Mouse (Mus musculus) heart, embryonic 15.5 days (tissue): ENCODE measurements around the gene 2410131K14Rik. TPM values are rescaled to one million over a fixed set of nuclear protein-coding genes. Genes with fewer than 3 reads are reported as not detected.

Source experiments
- ATAC-seq: fragments of 200-750 bp; cut with Nextera tagmentation; replicated peaks from 2 replicates; pipeline ENCODE4 v1.8.0; 2017; ENCODE audit warnings: low read depth, moderate TSS enrichment; ENCODE audit not compliant: insufficient number of reproducible peaks, insufficient read depth, low FRiP score
- H3K27ac ChIP-seq: fragments of 300-500 bp; sonication (generic); 2 replicates; pipeline ENCODE4 v1.5.1; 2015; ENCODE audit warnings: mild to moderate bottlenecking, inconsistent platforms
- H3K27me3 ChIP-seq: fragments of 300-500 bp; sonication (generic); 2 replicates; pipeline ENCODE4 v1.6.1; 2015; ENCODE audit warnings: inconsistent platforms
- H3K36me3 ChIP-seq: fragments of 300-500 bp; sonication (generic); 2 replicates; pipeline ENCODE4 v1.6.1; 2015; ENCODE audit warnings: mild to moderate bottlenecking, inconsistent platforms
- H3K4me1 ChIP-seq: fragments of 300-500 bp; sonication (generic); replicated peaks from 2 replicates; pipeline ENCODE4 v1.6.1; 2015; ENCODE audit warnings: inconsistent platforms
- H3K4me2 ChIP-seq: fragments of 300-500 bp; sonication (generic); 2 replicates; pipeline ENCODE4 v1.6.1; 2015; ENCODE audit warnings: inconsistent platforms, mild to moderate bottlenecking, moderate library complexity
- H3K4me3 ChIP-seq: fragments of 300-500 bp; sonication (generic); 2 replicates; pipeline ENCODE4 v1.5.1; 2015; ENCODE audit warnings: mild to moderate bottlenecking, inconsistent platforms
- H3K9ac ChIP-seq: fragments of 300-500 bp; sonication (generic); 2 replicates; pipeline ENCODE4 v1.6.1; 2015; ENCODE audit warnings: mild to moderate bottlenecking, inconsistent platforms
- H3K9me3 ChIP-seq: fragments of 300-500 bp; sonication (generic); replicated peaks from 2 replicates; pipeline ENCODE4 v1.6.1; 2016; ENCODE audit warnings: inconsistent platforms
- WGBS: fragments of 180-500 bp; shearing (Covaris S2); methylation state at CpG from one replicate; pipeline ENCODE4 v1.1.7; 2015; ENCODE audit warnings: mixed read lengths; 5-methylcytosine and 5-hydroxymethylcytosine counted together
- polyA plus RNA-seq: library from polyadenylated mRNA; unstranded; fragments of >200 nt; fragmentation: Nextera tagmentation; extraction: Ambion mirVana; gene quantifications from 2 replicates; pipeline ENCODE4 v1.2.1, GENCODE M21; 2015

2410131K14Rik gene
- polyA plus RNA-seq, 1 experiment from 2014 or later = 5.0 TPM

DNA sequence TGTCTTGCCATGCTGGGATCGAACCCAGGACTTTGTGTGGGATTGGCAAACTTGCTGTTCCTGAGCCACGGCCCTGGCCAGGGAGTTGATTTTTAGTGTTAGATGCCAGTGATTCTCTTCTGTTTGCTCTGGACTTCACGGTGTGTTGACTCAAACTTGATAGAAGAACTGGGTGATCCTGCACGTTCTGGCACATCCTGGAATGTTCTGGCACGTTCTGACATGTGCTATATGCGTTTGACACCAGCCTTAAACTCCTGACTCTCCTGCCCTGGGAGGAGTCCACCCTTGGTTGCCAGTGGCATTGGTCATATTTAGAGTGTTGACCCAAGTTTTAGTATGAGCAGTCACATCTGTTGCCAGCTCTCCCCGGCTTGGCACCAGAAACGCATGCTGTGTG is 17.4 kb downstream of the 2410131K14Rik start:
- H3K4me2 ChIP-seq = no peak overlapping the region
- peaks cover 33% of the 10 kb centered on the region for H3K36me3 ChIP-seq
- H3K4me3 ChIP-seq = no peak overlapping the region
- H3K4me1 ChIP-seq = peaks cover 12% of the 10 kb centered on the region
- H3K9me3 ChIP-seq = no peaks in the 10 kb centered on the region
- H3K27ac ChIP-seq = no peak overlapping the region
- WGBS = 86% methylated on average over 8 of the region's 8 CpGs
- no peak overlapping the region for H3K9ac ChIP-seq
- H3K27me3 ChIP-seq = peaks cover 10% of the 10 kb centered on the region
- ATAC-seq = no peak

DNA sequence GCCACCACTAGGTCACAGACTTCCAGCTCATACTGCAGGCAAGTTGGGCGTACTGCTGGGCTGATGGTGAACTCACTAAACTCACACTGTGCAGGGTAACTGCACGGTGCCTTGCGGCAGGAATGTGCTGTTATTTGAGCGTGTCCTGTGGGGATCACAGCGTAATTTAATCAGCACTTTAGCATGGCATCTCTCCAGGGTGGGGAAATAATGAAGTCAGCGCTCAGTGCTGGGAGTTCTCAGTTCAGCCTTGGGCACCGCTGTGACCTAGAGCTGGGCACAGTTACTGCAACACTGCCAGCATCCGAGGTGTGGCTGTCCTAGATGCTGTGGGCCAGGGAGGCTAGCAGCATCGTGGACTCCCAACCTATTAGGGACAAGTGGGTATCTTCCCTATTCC is 19.3 kb downstream of the 2410131K14Rik start:
- WGBS = 71% methylated on average over 9 of the region's 9 CpGs
- H3K4me2 ChIP-seq = no peak overlapping the region
- ATAC-seq = no peak
- H3K9me3 ChIP-seq = no peaks in the 10 kb centered on the region
- H3K9ac ChIP-seq = no peak overlapping the region
- no peak overlapping the region for H3K27ac ChIP-seq
- peaks cover 20% of the 10 kb centered on the region for H3K27me3 ChIP-seq
- peaks cover 13% of the 10 kb centered on the region for H3K4me1 ChIP-seq
- peaks cover 24% of the 10 kb centered on the region for H3K36me3 ChIP-seq
- H3K4me3 ChIP-seq = no peak overlapping the region

DNA sequence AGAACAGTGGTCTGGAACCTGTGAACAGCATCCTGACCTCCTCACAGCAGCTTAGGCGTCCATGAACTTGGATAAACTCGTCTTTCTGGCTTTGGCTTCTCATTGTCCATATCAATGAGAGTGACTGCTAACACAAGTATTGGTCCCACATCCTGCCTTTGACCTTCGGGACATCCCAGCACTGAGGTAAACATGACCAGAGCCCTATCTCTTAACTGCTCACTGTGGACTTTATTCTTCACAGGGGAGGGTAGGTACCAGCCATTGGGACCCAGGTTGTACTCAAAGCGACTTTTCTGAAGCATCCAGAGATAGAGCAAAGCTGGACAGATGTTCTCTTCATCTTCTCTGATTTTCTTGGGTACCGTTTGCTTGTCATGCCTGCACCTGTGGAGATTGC is 20.3 kb downstream of the 2410131K14Rik start:
- peaks cover 30% of the 10 kb centered on the region for H3K27me3 ChIP-seq
- H3K9ac ChIP-seq = no peak overlapping the region
- H3K36me3 ChIP-seq = peaks cover 20% of the 10 kb centered on the region
- H3K4me2 ChIP-seq = no peak overlapping the region
- 80% methylated on average over 5 of the region's 5 CpGs for WGBS
- H3K9me3 ChIP-seq = no peaks in the 10 kb centered on the region
- H3K27ac ChIP-seq = no peak overlapping the region
- no peak overlapping the region for H3K4me3 ChIP-seq
- H3K4me1 ChIP-seq = 0 out of 2 replicates have a peak, but pooled peaks cover 5% of the 10 kb centered on the region
- no peak for ATAC-seq

DNA sequence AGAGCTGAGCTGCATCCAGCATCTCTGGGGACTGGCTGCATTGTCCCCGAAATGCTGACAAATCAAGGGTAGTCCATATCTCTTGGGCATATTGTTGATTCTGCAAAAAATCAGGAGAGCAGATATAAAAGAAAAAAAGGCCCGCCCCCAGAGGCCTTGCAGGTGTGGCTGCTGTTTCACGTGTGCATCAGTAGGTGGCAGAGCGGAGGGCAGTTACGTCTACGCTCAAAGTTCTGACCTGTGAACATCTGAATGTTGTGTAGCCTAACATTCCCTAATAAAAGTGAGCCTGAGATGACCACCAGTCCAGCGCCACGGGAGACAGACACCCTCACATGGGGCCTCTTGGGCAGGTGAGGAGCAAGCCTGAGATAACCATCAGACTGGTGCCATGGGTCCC is 21.3 kb downstream of the 2410131K14Rik start:
- peaks cover 13% of the 10 kb centered on the region for H3K36me3 ChIP-seq
- H3K4me2 ChIP-seq = no peak overlapping the region
- peaks cover 39% of the 10 kb centered on the region for H3K27me3 ChIP-seq
- H3K4me3 ChIP-seq = no peak overlapping the region
- H3K4me1 ChIP-seq = 0 out of 2 replicates have a peak, but pooled peaks cover 5% of the 10 kb centered on the region
- 34% methylated on average over 8 of the region's 8 CpGs for WGBS
- no peaks in the 10 kb centered on the region for H3K9me3 ChIP-seq
- no peak overlapping the region for H3K9ac ChIP-seq
- ATAC-seq = no peak
- no peak overlapping the region for H3K27ac ChIP-seq

DNA sequence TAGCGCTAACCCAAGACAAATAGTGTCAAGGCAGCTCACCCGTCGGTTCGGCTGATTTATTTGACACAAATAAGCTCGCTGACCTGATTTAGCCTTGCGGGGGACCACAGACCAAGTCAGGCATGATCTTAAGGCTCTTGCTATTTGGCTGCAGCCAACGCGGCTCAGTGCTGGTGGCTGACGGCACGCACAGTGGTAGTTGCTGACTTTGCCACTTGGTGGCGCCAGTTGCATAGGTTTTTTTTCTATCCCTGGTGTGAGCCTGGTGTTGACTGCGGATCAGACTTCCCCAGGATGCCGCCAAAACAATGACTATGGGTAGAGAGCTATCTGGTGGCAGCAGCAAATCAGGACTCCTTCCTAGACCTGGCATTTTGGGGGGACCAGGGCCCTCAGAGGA is 24.0 kb downstream of the 2410131K14Rik start:
- Histone ChIP-seq H3K27me3 (peaks cover 65% of the 10 kb centered on the region), H3K4me2 (no peak overlapping the region), H3K9me3 (no peaks in the 10 kb centered on the region), H3K4me3 (no peak overlapping the region), H3K27ac (no peak overlapping the region), H3K9ac (no peak overlapping the region), H3K36me3 (no peaks in the 10 kb centered on the region), H3K4me1 (peaks cover 14% of the 10 kb centered on the region)
- 2% methylated on average over 13 of the region's 13 CpGs for WGBS
- ATAC-seq = peak; percentile 38; the same call in 1 of the 2 replicates

DNA sequence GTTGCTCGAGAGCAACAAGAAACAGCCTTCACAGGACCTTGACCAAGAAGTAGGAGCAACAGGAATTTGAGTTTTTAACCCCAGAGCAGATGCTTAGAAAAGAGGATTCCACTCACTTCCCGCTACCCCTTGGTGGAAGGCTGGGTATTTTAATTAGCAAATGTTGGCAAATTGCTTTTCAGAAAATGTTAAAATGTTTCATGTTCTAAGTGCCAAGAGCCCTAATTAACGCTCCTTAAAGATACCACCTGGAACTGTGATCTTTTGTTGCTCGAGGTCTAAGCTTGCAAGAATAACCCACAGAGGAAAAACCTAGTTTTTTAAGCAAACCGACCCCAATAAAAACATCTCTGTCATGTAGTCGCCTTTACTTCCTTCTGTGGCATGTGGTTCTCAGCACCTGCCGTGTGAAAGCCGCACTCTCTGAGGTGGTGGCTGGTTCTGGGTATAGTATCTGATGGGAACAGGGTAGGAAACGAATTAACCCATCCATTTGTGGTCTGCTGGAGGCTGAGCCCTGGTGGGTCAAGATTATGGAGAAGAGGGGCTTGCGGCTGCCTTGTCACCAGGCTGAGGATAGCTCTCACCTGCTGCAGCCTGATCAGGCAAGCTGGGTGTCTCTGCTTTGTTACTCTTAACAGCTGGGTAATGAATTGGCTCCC is 26.6 kb downstream of the 2410131K14Rik start:
- Histone ChIP-seq H3K36me3 (no peaks in the 10 kb centered on the region), H3K9ac (no peak overlapping the region), H3K4me3 (no peak overlapping the region), H3K27ac (no peak overlapping the region), H3K9me3 (no peaks in the 10 kb centered on the region), H3K4me1 (peaks cover 29% of the 10 kb centered on the region), H3K27me3 (peaks cover 81% of the 10 kb centered on the region), H3K4me2 (no peak overlapping the region)
- WGBS = 62% methylated on average over 10 of the region's 10 CpGs
- no peak for ATAC-seq

DNA sequence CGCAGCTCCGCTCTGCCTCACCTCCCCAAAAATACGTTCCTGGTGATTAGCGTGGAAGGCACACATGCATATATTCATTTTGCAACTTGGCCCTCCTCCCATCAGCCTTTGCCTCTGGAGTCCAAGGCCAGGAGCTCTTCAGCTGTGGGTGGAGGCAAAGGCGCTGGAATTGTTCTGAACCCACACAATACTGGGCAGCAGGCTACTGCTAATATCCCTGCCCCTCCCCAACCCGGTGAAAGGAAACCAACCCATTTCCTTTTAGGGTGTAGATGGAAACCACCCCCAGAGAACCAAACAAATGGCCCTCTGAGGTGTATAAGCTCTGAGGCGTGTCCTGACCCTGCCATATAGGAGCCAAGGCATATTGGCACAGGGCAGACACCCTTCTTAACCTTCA is 28.4 kb downstream of the 2410131K14Rik start:
- Histone ChIP-seq H3K27me3 (peaks cover 86% of the 10 kb centered on the region), H3K4me3 (no peak overlapping the region), H3K27ac (no peak overlapping the region), H3K36me3 (no peaks in the 10 kb centered on the region), H3K4me2 (no peak overlapping the region), H3K9ac (no peak overlapping the region), H3K9me3 (no peaks in the 10 kb centered on the region), H3K4me1 (peaks cover 30% of the 10 kb centered on the region)
- ATAC-seq = no peak
- 72% methylated on average over 7 of the region's 7 CpGs for WGBS

DNA sequence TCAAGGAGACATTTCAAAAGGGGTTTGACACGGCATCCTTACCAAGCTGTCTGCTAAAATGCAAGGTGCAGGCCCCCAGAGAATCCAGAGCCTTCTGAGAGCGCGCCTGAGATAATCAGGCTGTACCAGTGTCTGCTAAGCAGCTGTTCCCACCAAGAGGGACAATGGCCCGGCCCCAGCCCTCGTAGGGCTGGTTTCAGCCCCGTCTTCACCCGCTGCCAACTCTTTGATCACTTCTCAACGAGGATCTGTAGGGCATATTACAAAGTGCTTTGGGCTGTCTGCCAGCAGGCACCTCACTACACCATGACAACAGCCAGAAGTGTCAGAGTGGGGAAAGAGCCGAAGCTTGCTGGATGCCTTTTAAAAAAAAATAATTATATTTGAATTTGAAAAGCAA is 29.5 kb downstream of the 2410131K14Rik start:
- Histone ChIP-seq H3K4me3 (no peak overlapping the region), H3K27me3 (peaks cover 89% of the 10 kb centered on the region), H3K9me3 (no peaks in the 10 kb centered on the region), H3K9ac (no peak overlapping the region), H3K4me1 (peaks cover 25% of the 10 kb centered on the region), H3K27ac (no peak overlapping the region), H3K4me2 (peak overlapping the region; percentile 29), H3K36me3 (no peaks in the 10 kb centered on the region)
- WGBS = 12% methylated on average over 9 of the region's 9 CpGs
- ATAC-seq = peak; percentile 75

DNA sequence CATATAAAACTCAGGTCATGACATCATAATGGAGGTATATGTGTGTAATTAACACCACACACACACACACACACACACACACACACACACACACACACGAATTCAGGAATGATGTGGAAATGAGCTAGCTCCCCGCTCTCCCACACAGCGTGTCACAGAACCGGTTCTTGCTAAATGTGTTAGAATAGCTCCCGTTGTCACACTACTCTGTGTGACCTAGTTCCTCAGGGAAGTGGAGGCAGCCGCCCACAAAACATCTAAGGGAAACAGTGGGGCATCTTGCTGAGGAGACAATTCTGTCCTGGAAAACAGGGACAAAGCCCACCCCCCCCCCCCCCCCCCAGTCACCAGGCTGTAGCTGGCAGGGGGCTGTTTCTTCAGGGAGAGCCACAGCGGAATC is 31.3 kb downstream of the 2410131K14Rik start:
- 61% methylated on average over 7 of the region's 7 CpGs for WGBS
- no peak for ATAC-seq
- H3K27me3 ChIP-seq = peaks cover 83% of the 10 kb centered on the region

DNA sequence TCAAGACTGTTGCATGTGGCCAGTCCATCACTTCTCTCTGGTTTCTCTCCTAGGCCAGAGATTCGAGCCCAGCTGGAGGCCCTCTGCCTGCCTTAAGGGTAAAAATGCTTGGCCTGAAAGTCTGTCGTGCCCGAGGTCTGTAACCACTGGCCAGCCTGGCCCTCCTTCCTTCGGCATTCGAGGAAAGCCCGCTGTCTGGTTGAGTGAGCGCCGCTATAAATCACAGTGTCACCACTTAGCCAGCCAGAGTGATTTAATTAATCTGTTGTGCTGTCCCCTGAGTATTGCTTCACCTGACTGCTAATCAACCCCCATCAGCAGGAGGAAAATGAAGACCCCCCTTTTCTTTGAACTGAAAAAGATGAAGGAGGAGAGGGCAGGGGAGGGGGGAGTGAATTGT is 31.7 kb downstream of the 2410131K14Rik start:
- peaks cover 79% of the 10 kb centered on the region for H3K27me3 ChIP-seq
- H3K36me3 ChIP-seq = no peaks in the 10 kb centered on the region
- no peak overlapping the region for H3K27ac ChIP-seq
- H3K4me1 ChIP-seq = peaks cover 25% of the 10 kb centered on the region
- no peaks in the 10 kb centered on the region for H3K9me3 ChIP-seq
- H3K9ac ChIP-seq = no peak overlapping the region
- 50% methylated on average over 8 of the region's 8 CpGs for WGBS
- no peak for ATAC-seq
- H3K4me3 ChIP-seq = no peak overlapping the region
- no peak overlapping the region for H3K4me2 ChIP-seq

More for the DNA sequence above, 31.3 kb downstream of the 2410131K14Rik start:
- Histone ChIP-seq H3K27ac (no peak overlapping the region), H3K9ac (no peak overlapping the region), H3K9me3 (no peaks in the 10 kb centered on the region), H3K36me3 (no peaks in the 10 kb centered on the region), H3K4me1 (peaks cover 25% of the 10 kb centered on the region), H3K4me2 (no peak overlapping the region), H3K4me3 (no peak overlapping the region)

DNA sequence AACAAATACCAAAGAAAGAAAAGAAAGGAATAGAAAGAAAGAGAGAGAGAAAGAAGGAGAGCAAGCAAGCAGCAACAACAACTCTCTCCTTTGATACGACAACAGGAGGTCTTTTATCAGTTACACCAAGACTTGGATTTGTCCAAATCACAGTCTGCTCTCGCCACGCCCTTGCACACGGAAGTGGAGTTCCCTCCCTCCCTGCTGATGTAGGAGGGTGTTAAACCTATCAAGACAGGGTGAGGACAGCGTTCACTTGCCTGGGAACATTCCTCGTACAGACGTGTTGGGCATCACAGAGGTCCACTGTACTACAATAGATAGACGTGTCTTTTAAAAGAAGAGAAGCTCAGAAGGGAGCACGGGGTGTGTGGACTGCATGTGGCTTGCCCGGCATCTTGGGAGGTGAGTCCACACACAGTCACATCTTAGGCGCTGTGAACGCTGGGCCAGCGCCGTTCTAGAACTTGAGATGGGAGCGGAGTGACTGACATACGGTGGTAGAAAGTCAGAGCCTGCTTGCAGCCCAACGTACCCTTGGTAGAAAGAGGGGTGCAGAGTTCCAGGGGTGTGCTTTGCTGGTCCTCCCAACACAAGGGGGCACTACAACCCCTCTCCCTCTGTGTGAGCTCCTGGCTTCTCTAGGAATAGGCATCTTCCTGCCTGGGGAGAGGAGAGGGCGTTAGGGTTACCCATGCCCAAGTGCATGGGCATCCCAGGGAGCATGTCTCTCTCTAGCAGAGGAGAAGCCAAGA is 32.9 kb downstream of the 2410131K14Rik start:
- H3K9ac ChIP-seq = no peak overlapping the region
- no peak for ATAC-seq
- H3K4me1 ChIP-seq = peaks cover 25% of the 10 kb centered on the region
- H3K9me3 ChIP-seq = no peaks in the 10 kb centered on the region
- no peaks in the 10 kb centered on the region for H3K36me3 ChIP-seq
- no peak overlapping the region for H3K27ac ChIP-seq
- peaks cover 70% of the 10 kb centered on the region for H3K27me3 ChIP-seq
- no peak overlapping the region for H3K4me3 ChIP-seq
- H3K4me2 ChIP-seq = no peak overlapping the region
- 64% methylated on average over 18 of the region's 18 CpGs for WGBS

DNA sequence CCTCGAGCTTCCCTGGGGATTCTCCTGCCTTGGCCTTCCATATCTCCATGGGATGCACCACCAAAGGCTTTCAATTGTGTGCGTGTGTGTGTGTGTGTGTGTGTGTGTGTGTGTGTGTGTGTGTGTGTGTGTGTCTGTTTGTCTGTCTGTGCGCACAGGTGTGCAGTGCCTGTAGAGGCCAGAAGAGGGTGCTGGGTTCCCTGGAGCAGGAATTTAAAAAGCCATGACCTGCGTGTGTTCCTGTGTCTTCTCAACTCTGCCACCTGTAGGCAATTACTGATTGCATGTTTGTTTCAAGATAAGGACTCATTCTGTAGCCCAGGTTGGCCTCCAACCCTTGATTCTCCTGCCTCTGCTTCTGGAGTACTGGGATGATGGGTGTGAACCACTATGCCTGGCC is 46.4 kb downstream of the 2410131K14Rik start:
- no peak for ATAC-seq
- no peaks in the 10 kb centered on the region for H3K27me3 ChIP-seq

More for the DNA sequence above, 46.4 kb downstream of the 2410131K14Rik start:
- Histone ChIP-seq H3K4me3 (no peak overlapping the region), H3K4me2 (no peak overlapping the region), H3K9ac (no peak overlapping the region), H3K36me3 (no peaks in the 10 kb centered on the region), H3K27ac (no peak overlapping the region), H3K4me1 (peaks cover 16% of the 10 kb centered on the region), H3K9me3 (no peaks in the 10 kb centered on the region)
- 84% methylated on average over 4 of the region's 4 CpGs for WGBS
